In genomic region chr15:8568645-8569528, GRCm38 (mm10) we compare ENCODE assay signal across 8 mouse cellular contexts. TPM values are rescaled to one million over a fixed set of nuclear protein-coding genes. Genes with fewer than 3 reads are reported as not detected.
DNase-seq lines count a peak whose midpoint lies in the region; ATAC-seq lines count a peak whose summit lies in the region.

No protein-coding gene starts in this region.

- WGBS in midbrain, embryonic 11.5 days, result under 1% methylated on average over 61 of the region's 61 CpGs

- 0 out of 2 replicates have a peak, but pooled peaks cover 2% of the 10 kb centered on the region for H3K27me3 ChIP-seq in midbrain, embryonic 11.5 days (ENCODE audit: control insufficient read depth, insufficient read depth, low read length)

- DNase-seq in adrenal gland, adult 8-10 months, result peak; percentile 72
- peak; percentile 60 for DNase-seq in embryo, embryonic 11.5 days (ENCODE audit: low read depth, low spot score)
- peak; percentile 88 for DNase-seq in kidney, adult 11 months
- DNase-seq in left cerebral cortex, postnatal 4 days, result peak; percentile 73
- DNase-seq in midbrain, embryonic 11.5 days (ENCODE audit: low spot score, missing footprints), result peak; percentile 97
- peak; percentile 75 for DNase-seq in right cerebral cortex, postnatal 4 days
- peak; percentile 71 for DNase-seq in yolk sac, embryonic 10.5 days (ENCODE audit: low spot score)

- H3K4me1 ChIP-seq in midbrain, embryonic 11.5 days (ENCODE audit: control insufficient read depth, insufficient read depth, low read length), result peaks cover 3% of the 10 kb centered on the region; the same call in 1 of the 2 replicates

- peak; percentile 68 for ATAC-seq in granulocyte monocyte progenitor cell, adult 5-6 weeks (replicated peaks; ENCODE audit: poor library complexity, severe bottlenecking)
- ATAC-seq in midbrain, embryonic 11.5 days (ENCODE audit: low FRiP score), result peak; percentile 90

- no peak overlapping the region for H3K27ac ChIP-seq in midbrain, embryonic 11.5 days (ENCODE audit: low read depth, low read length)

- H3K9ac ChIP-seq in midbrain, embryonic 11.5 days (ENCODE audit: low read length), result peak overlapping the region; percentile 57

- H3K4me3 ChIP-seq in midbrain, embryonic 11.5 days (ENCODE audit: low read depth, low read length), result peak overlapping the region; percentile 55

- H3K9me3 ChIP-seq in midbrain, embryonic 11.5 days (ENCODE audit: control insufficient read depth, low read length), result no peaks in the 10 kb centered on the region

- peak overlapping the region; percentile 84 for H3K4me2 ChIP-seq in midbrain, embryonic 11.5 days

- intact Hi-C loops in left cerebral cortex, postnatal 4 days (cut with DNase I), result no loop called here

- H3K36me3 ChIP-seq in midbrain, embryonic 11.5 days (ENCODE audit: control insufficient read depth, insufficient read depth, low read length), result no peaks in the 10 kb centered on the region

RNA-seq across cellular contexts. Expression of gene Gm2310, which starts 49.1 kb away (rescaled TPM):
- total RNA-seq in adrenal gland, adult 8-10 months (2022), result not detected
- not detected in 2 replicates for total RNA-seq in granulocyte monocyte progenitor cell, adult 5-6 weeks (2014; fragmentation: Nextera tagmentation)
- not detected in 2 replicates for total RNA-seq in granulocyte monocyte progenitor cell, adult 5-6 weeks (2017)
- total RNA-seq in left cerebral cortex, postnatal 4 days (2021), result not detected
- not detected in 2 replicates for polyA plus RNA-seq in midbrain, embryonic 11.5 days (2014; fragmentation: Nextera tagmentation; extraction: Ambion mirVana)
